Mouse (Mus musculus): ENCODE measurements around the gene Nipsnap3a. TPM values are rescaled to one million over a fixed set of nuclear protein-coding genes. Genes with fewer than 3 reads are reported as not detected.

The Nipsnap3a gene
- polyA plus RNA-seq, 1 experiment: not detected

- no peak for DNase-seq (ENCODE audit: low read depth in 1 of 2, low spot score in 2 of 2)
- H3K4me1 ChIP-seq (ENCODE audit: control insufficient read depth, insufficient read depth, insufficient read length): no peaks in the 10 kb centered on the region
- TF ChIP-seq CTCF (IDR thresholded peaks at IDR 0.05; ENCODE audit: extremely low read depth, insufficient read depth, insufficient read length, insufficient replicate concordance) (no peak), POLR2A (IDR thresholded peaks at IDR 0.05; ENCODE audit: low read depth, low read length) (no peak)
- no peak overlapping the region for H3K4me3 ChIP-seq (ENCODE audit: extremely low read depth, insufficient read depth, insufficient read length)
- H3K27me3 ChIP-seq (ENCODE audit: control insufficient read depth, insufficient read depth, low read length): no peaks in the 10 kb centered on the region
- peaks cover 47% of the 10 kb centered on the region for H3K36me3 ChIP-seq (ENCODE audit: control insufficient read depth, insufficient read depth, low read length)
- no peak overlapping the region for H3K27ac ChIP-seq (ENCODE audit: insufficient read depth, low read length)
- WGBS: 87% methylated on average over 9 of the region's 9 CpGs
Observed at GRCm38 (mm10) chr4:53046238-53047022, 57.4 kb downstream of the Nipsnap3a start.

Other genes starting within 250 kb of the Nipsnap3a start
- gene Olfr275, start 174.7 kb upstream of the Nipsnap3a start, polyA plus RNA-seq (2012; rRNA removed): not detected in 2 replicates
- not detected in 2 replicates for gene Olfr273, start 130.0 kb upstream of the Nipsnap3a start, polyA plus RNA-seq (2012; rRNA removed)
- gene Olfr272, start 70.1 kb upstream of the Nipsnap3a start, polyA plus RNA-seq (2012; rRNA removed): not detected in 2 replicates
- not detected in 2 replicates for gene Olfr270, start 24.7 kb upstream of the Nipsnap3a start, polyA plus RNA-seq (2012; rRNA removed)
- 12.8 and 13.4 TPM in 2 replicates for gene Nipsnap3b, start 22.6 kb downstream of the Nipsnap3a start, polyA plus RNA-seq (2012; rRNA removed)
- gene Abca1, start 170.6 kb downstream of the Nipsnap3a start, polyA plus RNA-seq (2012; rRNA removed): 6.8 and 7.6 TPM in 2 replicates

All from spleen, adult 2 months (tissue).